Mouse (Mus musculus) heart, embryonic 12.5 days (tissue): ENCODE measurements at regions not wholly inside any gene's neighbourhood (a gene's known extent, or its start where the extent isn't known, plus 50 kb on each side); places are given as distances from the start of the nearest gene placed in this dataset.

Source experiments
- ATAC-seq: fragments of 200-750 bp; cut with Nextera tagmentation; 2 replicates; pipeline ENCODE4 v1.8.0; 2017; ENCODE audit warnings: moderate TSS enrichment, moderate library complexity; ENCODE audit not compliant: insufficient number of reproducible peaks, low FRiP score
- H3K27ac ChIP-seq: fragments of 300-500 bp; sonication (generic); 2 replicates; pipeline ENCODE4 v1.5.1; 2016; ENCODE audit warnings: mild to moderate bottlenecking, moderate library complexity; ENCODE audit not compliant: poor library complexity, severe bottlenecking
- H3K27me3 ChIP-seq: fragments of 300-500 bp; sonication (generic); replicated peaks from 2 replicates; pipeline ENCODE4 v1.6.1; 2016; ENCODE audit warnings: mild to moderate bottlenecking, moderate library complexity
- H3K36me3 ChIP-seq: fragments of 300-500 bp; sonication (generic); 2 replicates; pipeline ENCODE4 v1.6.1; 2016; ENCODE audit warnings: mild to moderate bottlenecking, moderate library complexity
- H3K4me1 ChIP-seq: fragments of 300-500 bp; sonication (generic); replicated peaks from 2 replicates; pipeline ENCODE4 v1.6.1; 2016; ENCODE audit warnings: mild to moderate bottlenecking
- H3K4me2 ChIP-seq: fragments of 300-500 bp; sonication (generic); 2 replicates; pipeline ENCODE4 v1.6.1; 2016; ENCODE audit warnings: mild to moderate bottlenecking, moderate library complexity
- H3K4me3 ChIP-seq: fragments of 300-500 bp; sonication (generic); 2 replicates; pipeline ENCODE4 v1.5.1; 2016; ENCODE audit warnings: mild to moderate bottlenecking
- H3K9ac ChIP-seq: fragments of 300-500 bp; sonication (generic); 2 replicates; pipeline ENCODE4 v1.6.1; 2016; ENCODE audit warnings: mild to moderate bottlenecking, moderate library complexity
- H3K9me3 ChIP-seq: fragments of 300-500 bp; sonication (generic); replicated peaks from 2 replicates; pipeline ENCODE4 v1.6.1; 2016; ENCODE audit warnings: mild to moderate bottlenecking, moderate library complexity
- WGBS: fragments of 180-500 bp; shearing (Covaris S2); methylation state at CpG from one replicate; pipeline ENCODE4 v1.1.7; 2016; 5-methylcytosine and 5-hydroxymethylcytosine counted together

DNA sequence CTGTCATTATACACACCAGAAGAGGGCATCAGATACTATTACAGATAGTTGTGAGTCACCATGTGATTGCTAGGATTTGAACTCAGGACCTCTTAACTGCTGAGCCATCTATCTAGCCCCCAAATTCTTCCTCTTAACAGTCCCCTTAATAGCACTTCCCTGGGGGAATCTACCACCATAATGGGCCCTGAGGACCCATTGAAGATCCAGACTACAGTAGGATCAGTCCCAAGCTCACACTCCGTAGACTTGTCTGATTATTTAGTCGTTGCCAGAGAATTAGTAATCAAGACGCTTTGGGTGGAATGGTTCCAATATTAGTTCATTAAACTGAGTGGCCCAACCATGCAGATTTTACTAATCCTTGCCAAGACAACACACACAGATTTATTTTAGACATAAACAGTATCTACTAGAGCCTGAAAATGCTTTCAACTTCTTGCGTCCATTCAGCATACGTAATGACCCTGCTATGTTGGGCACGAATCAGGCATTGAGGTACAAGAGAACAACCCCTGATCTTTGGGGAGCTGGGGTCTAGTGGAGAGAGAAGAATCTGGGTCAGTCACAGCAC lies 191.6 kb upstream of the Rad23b start:
- Histone ChIP-seq H3K4me3 (no peak overlapping the region), H3K27ac (no peak overlapping the region), H3K9me3 (no peaks in the 10 kb centered on the region), H3K9ac (no peak overlapping the region), H3K4me1 (peaks cover 5% of the 10 kb centered on the region; the same call in 1 of the 2 replicates), H3K36me3 (no peaks in the 10 kb centered on the region), H3K4me2 (no peak overlapping the region), H3K27me3 (no peaks in the 10 kb centered on the region)
- WGBS: 92% methylated on average over 6 of the region's 6 CpGs
- ATAC-seq: no peak

DNA sequence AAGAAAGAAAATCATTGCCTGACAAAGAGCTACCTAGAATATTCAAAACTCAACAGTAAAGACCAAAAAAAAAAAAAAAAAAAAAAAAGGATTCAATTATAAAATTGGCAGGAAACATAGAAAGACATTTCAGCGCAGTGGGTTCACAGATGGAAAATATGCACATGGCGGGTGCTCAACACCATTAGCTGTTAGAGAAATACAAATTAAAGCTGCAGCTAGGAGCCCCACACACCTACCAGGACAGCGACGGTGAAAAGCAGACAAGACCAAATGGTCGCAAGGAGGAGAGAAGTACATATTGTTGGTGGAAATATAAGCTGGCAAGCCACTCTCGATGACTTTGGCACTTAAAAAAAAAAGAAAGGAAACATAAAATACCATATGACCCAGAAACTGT lies 183.6 kb upstream of the Rad23b start:
- Histone ChIP-seq H3K9me3 (no peaks in the 10 kb centered on the region), H3K4me2 (no peak overlapping the region), H3K27me3 (no peaks in the 10 kb centered on the region), H3K4me3 (no peak overlapping the region), H3K4me1 (peaks cover 13% of the 10 kb centered on the region), H3K9ac (no peak overlapping the region), H3K27ac (no peak overlapping the region), H3K36me3 (no peaks in the 10 kb centered on the region)
- no peak for ATAC-seq
- WGBS: 83% methylated on average over 6 of the region's 6 CpGs

DNA sequence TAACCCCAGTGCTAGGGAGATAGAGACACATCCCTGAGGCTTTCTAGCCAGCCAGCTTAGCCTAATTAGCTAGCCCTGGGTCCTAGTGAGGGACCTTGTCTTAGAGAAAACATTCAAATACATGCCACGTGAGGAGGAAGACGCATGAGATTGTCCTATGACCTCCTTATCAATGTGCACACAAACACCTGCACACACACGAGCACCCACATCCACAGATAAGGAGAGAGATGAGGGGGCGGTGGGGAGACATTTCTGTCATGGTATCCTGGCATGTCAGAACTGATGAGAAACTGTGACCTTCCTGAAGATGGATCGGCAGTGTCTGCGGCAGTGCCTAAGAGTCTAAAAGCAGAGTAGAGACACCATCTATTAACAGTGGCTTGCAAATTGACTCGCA lies 180.8 kb upstream of the Rad23b start:
- Histone ChIP-seq H3K9me3 (no peaks in the 10 kb centered on the region), H3K27ac (no peak overlapping the region), H3K27me3 (no peaks in the 10 kb centered on the region), H3K4me2 (no peak overlapping the region), H3K9ac (no peak overlapping the region), H3K4me3 (no peak overlapping the region), H3K4me1 (peaks cover 27% of the 10 kb centered on the region), H3K36me3 (no peaks in the 10 kb centered on the region)
- ATAC-seq: no peak
- 59% methylated on average over 7 of the region's 7 CpGs for WGBS

GRCm38 (mm10) chr4:55172334-55172891 lies 177.4 kb upstream of the Rad23b start:
- peaks cover 27% of the 10 kb centered on the region for H3K4me1 ChIP-seq
- no peak for ATAC-seq
- H3K36me3 ChIP-seq: no peaks in the 10 kb centered on the region
- H3K27me3 ChIP-seq: no peaks in the 10 kb centered on the region
- no peak overlapping the region for H3K4me2 ChIP-seq
- no peaks in the 10 kb centered on the region for H3K9me3 ChIP-seq
- no peak overlapping the region for H3K4me3 ChIP-seq
- no peak overlapping the region for H3K9ac ChIP-seq
- 40% methylated on average over 6 of the region's 6 CpGs for WGBS
- H3K27ac ChIP-seq: no peak overlapping the region

DNA sequence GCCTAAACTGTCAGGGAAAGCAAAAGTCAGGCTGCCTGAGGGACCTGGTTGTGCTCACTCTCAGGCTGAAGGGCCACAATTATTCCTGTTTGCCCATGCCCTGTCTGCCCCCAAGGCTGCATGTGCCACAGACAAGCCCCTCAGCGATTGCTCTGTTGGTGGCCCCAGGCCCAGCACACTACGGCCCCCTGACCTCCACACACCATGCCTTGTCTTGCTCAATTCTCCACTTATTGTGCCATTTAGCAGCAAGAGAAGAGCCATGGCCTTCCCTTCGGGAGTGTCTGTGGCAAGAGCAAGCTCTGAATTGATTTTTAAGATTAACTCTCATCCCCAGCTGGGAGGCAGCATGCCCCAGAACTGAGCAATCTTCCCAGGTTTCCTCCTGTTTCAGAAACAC lies 173.8 kb upstream of the Rad23b start:
- WGBS: 67% methylated on average over 3 of the region's 3 CpGs

DNA sequence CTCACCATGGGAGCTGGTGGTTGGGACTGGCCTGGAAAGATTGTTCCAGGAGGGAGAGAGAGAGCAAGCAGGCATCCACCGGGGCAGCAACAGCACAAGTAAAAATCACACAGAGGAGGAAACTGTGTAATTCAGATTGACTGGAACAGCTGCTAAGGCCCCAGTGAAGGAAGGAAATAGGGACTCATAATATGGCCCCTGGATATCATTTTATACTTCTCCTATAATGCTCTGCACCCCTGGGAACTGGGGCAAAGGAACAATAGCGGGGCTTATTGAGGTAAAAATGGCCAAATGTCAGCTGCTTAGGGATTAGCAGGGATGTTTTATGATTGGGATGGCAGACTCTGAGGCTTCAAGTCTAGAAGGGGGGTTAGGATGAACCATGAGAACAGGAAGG lies 170.4 kb upstream of the Rad23b start:
- H3K4me2 ChIP-seq: no peak overlapping the region
- no peak overlapping the region for H3K9ac ChIP-seq
- no peak for ATAC-seq
- H3K4me3 ChIP-seq: no peak overlapping the region
- H3K27me3 ChIP-seq: no peaks in the 10 kb centered on the region
- H3K27ac ChIP-seq: no peak overlapping the region
- no peaks in the 10 kb centered on the region for H3K36me3 ChIP-seq
- WGBS: 79% methylated on average over 2 of the region's 2 CpGs
- H3K4me1 ChIP-seq: no peaks in the 10 kb centered on the region
- H3K9me3 ChIP-seq: no peaks in the 10 kb centered on the region

More for the DNA sequence above, 173.8 kb upstream of the Rad23b start:
- Histone ChIP-seq H3K27ac (no peak overlapping the region), H3K27me3 (no peaks in the 10 kb centered on the region), H3K9me3 (no peaks in the 10 kb centered on the region), H3K4me2 (no peak overlapping the region), H3K36me3 (no peaks in the 10 kb centered on the region), H3K4me1 (peaks cover 16% of the 10 kb centered on the region), H3K4me3 (no peak overlapping the region), H3K9ac (no peak overlapping the region)
- no peak for ATAC-seq

DNA sequence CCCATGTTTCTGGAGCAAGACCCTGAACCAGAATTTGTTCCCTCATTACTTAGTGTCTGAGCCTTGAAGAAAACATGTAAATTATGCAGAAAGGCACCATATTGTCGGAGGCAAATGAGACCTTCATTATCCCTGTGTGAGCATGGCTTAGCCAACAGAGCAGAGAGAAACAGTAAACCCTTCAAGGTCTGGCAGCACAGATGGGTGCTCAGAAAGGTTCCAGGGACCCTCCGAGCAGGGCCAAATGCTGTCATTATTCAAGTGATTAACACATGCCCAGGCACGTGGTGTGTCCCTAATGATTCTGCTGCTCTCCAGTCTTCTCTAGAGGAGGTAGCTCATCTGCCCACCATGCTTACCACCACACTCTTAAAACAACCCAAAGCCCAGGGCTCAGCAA lies 166.3 kb upstream of the Rad23b start:
- H3K27me3 ChIP-seq: no peaks in the 10 kb centered on the region
- no peak overlapping the region for H3K4me3 ChIP-seq
- H3K9me3 ChIP-seq: no peaks in the 10 kb centered on the region
- 57% methylated on average over 3 of the region's 3 CpGs for WGBS
- H3K36me3 ChIP-seq: no peaks in the 10 kb centered on the region
- no peak overlapping the region for H3K4me2 ChIP-seq
- H3K27ac ChIP-seq: no peak overlapping the region
- H3K9ac ChIP-seq: no peak overlapping the region
- no peaks in the 10 kb centered on the region for H3K4me1 ChIP-seq
- ATAC-seq: no peak

GRCm38 (mm10) chr4:55188716-55189115 lies 161.1 kb upstream of the Rad23b start:
- no peak for ATAC-seq
- H3K4me3 ChIP-seq: no peak overlapping the region
- H3K9me3 ChIP-seq: no peaks in the 10 kb centered on the region
- H3K36me3 ChIP-seq: no peaks in the 10 kb centered on the region
- WGBS: 88% methylated on average over 7 of the region's 7 CpGs
- no peak overlapping the region for H3K4me2 ChIP-seq
- H3K9ac ChIP-seq: no peak overlapping the region
- no peaks in the 10 kb centered on the region for H3K27me3 ChIP-seq
- H3K4me1 ChIP-seq: 0 out of 2 replicates have a peak, but pooled peaks cover 5% of the 10 kb centered on the region
- H3K27ac ChIP-seq: no peak overlapping the region

DNA sequence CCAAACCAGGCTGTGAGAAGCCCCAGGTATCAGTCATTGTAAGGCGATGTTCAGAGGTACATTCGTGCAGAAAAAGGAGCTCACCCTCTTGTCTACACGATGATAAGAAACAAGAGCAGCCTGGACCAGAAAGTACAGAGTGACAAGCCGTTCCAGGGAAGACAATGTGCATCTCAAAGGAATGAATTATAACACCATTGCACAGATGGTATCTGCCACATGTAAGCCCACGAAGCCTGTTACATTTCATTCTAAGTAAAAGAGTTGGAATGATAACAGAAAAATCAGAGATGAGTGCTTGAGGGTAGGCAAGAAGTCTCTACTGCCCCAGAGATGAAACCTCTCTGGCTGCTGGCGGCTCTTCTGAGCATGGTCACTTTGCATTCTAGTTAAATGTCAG lies 159.3 kb upstream of the Rad23b start:
- Histone ChIP-seq H3K9ac (no peak overlapping the region), H3K9me3 (no peaks in the 10 kb centered on the region), H3K27me3 (no peaks in the 10 kb centered on the region), H3K36me3 (no peaks in the 10 kb centered on the region), H3K4me1 (0 out of 2 replicates have a peak, but pooled peaks cover 5% of the 10 kb centered on the region), H3K27ac (no peak overlapping the region), H3K4me2 (no peak overlapping the region), H3K4me3 (no peak overlapping the region)
- ATAC-seq: no peak
- 44% methylated on average over 6 of the region's 6 CpGs for WGBS

DNA sequence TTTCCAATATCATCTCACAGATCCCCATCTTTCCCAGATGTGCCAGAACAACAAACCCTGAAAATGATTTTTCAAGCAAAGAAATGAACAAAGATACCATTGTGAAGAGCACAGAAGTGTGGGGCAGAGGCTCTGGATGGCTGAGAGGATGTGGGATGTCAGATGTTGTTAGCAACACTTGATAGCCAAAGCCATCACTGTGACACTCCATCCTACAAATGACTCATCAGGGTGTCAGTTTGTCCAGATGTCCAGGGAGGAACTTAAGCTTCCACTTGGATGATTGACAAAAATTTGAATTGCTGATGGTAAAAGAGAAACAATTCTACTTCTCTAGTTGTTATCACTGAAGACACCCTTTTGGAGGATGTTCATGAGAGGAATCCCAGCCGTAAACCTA lies 155.8 kb upstream of the Rad23b start:
- Histone ChIP-seq H3K9ac (no peak overlapping the region), H3K4me1 (0 out of 2 replicates have a peak, but pooled peaks cover 5% of the 10 kb centered on the region), H3K9me3 (no peaks in the 10 kb centered on the region), H3K4me3 (no peak overlapping the region), H3K36me3 (no peaks in the 10 kb centered on the region), H3K27ac (no peak overlapping the region), H3K4me2 (no peak overlapping the region), H3K27me3 (no peaks in the 10 kb centered on the region)
- ATAC-seq: no peak
- WGBS: 77% methylated on average over 1 of the region's 1 CpGs

GRCm38 (mm10) chr4:55194552-55194951 lies 155.3 kb upstream of the Rad23b start:
- ATAC-seq: no peak
- Histone ChIP-seq H3K27ac (no peak overlapping the region), H3K9me3 (no peaks in the 10 kb centered on the region), H3K36me3 (no peaks in the 10 kb centered on the region), H3K9ac (no peak overlapping the region), H3K4me2 (no peak overlapping the region), H3K4me3 (no peak overlapping the region), H3K4me1 (0 out of 2 replicates have a peak, but pooled peaks cover 5% of the 10 kb centered on the region), H3K27me3 (no peaks in the 10 kb centered on the region)
- WGBS: 89% methylated on average over 4 of the region's 4 CpGs
